In genomic region chr4:124178401-124179018, GRCm38 (mm10) we compare ENCODE assay signal across 8 mouse cellular contexts.
DNase-seq lines count a peak whose midpoint lies in the region; ATAC-seq and TF ChIP-seq lines count a peak whose summit lies in the region.

No protein-coding gene starts in this region.

- no peak for DNase-seq in heart, adult 8-10 months (ENCODE audit: low spot score)
- DNase-seq in thymus, postnatal 4 days = peak; percentile 8
- DNase-seq in thymus, adult 2 months = no peak
- no peak for DNase-seq in liver, embryonic 13.5 days
- DNase-seq in stomach, postnatal 0 days (ENCODE audit: low spot score) = peak; percentile 37
- DNase-seq in adrenal gland, adult 18-20 months (ENCODE audit: low spot score in 2 of 2) = no peak
- DNase-seq in layer of hippocampus, adult 11-12 months (ENCODE audit: low spot score) = no peak

- 0 out of 2 replicates have a peak, but pooled peaks cover 3% of the 10 kb centered on the region for H3K4me1 ChIP-seq in heart, embryonic 11.5 days (ENCODE audit: control insufficient read depth, insufficient read depth, low read length)
- H3K4me1 ChIP-seq in thymus, adult 2 months (replicated peaks; ENCODE audit: control insufficient read depth, insufficient read depth, low read length) = no peaks in the 10 kb centered on the region; the same call in 1 of the 2 replicates
- no peaks in the 10 kb centered on the region for H3K4me1 ChIP-seq in liver, embryonic 13.5 days (replicated peaks)
- H3K4me1 ChIP-seq in stomach, postnatal 0 days (replicated peaks; ENCODE audit: control insufficient read depth, insufficient read depth) = no peaks in the 10 kb centered on the region

- TF ChIP-seq POLR2A in thymus, adult 2 months (IDR thresholded peaks at IDR 0.05; ENCODE audit: control insufficient read depth, extremely low read depth, insufficient read depth, low read length, poor library complexity) = no peak

- H3K4me2 ChIP-seq in heart, embryonic 11.5 days = peak overlapping the region; percentile 93
- peak overlapping the region; percentile 52 for H3K4me2 ChIP-seq in liver, embryonic 13.5 days
- H3K4me2 ChIP-seq in stomach, postnatal 0 days (replicated peaks; ENCODE audit: low read depth) = peak overlapping the region; percentile 60

- WGBS in heart, embryonic 11.5 days (ENCODE audit: insufficient replicate concordance) = under 1% methylated on average over 50 of the region's 50 CpGs
- 3% methylated on average over 50 of the region's 50 CpGs for WGBS in thymus, adult 2 months
- WGBS in liver, embryonic 13.5 days (ENCODE audit: insufficient replicate concordance) = 2% methylated on average over 50 of the region's 50 CpGs
- under 1% methylated on average over 50 of the region's 50 CpGs for WGBS in stomach, postnatal 0 days

- peaks cover 46% of the 10 kb centered on the region for H3K27me3 ChIP-seq in heart, embryonic 11.5 days (ENCODE audit: control insufficient read depth, insufficient read depth, low read length)
- no peaks in the 10 kb centered on the region; the same call in 1 of the 2 replicates for H3K27me3 ChIP-seq in thymus, adult 2 months (ENCODE audit: control insufficient read depth, insufficient read depth, low read length)
- peaks cover 31% of the 10 kb centered on the region for H3K27me3 ChIP-seq in liver, embryonic 13.5 days
- no peaks in the 10 kb centered on the region; the same call in 1 of the 2 replicates for H3K27me3 ChIP-seq in stomach, postnatal 0 days (ENCODE audit: control insufficient read depth, insufficient read depth, low read length)

- no peaks in the 10 kb centered on the region for H3K36me3 ChIP-seq in heart, embryonic 11.5 days (ENCODE audit: control insufficient read depth, insufficient read depth, low read length)
- no peaks in the 10 kb centered on the region for H3K36me3 ChIP-seq in thymus, adult 2 months (ENCODE audit: control insufficient read depth, insufficient read depth, low read length)
- H3K36me3 ChIP-seq in liver, embryonic 13.5 days = no peaks in the 10 kb centered on the region
- H3K36me3 ChIP-seq in stomach, postnatal 0 days (ENCODE audit: control insufficient read depth, insufficient read depth, low read length) = no peaks in the 10 kb centered on the region

- H3K4me3 ChIP-seq in heart, embryonic 11.5 days (ENCODE audit: low read depth, low read length) = peak overlapping the region; percentile 53
- H3K4me3 ChIP-seq in thymus, adult 2 months (ENCODE audit: control insufficient read depth, insufficient read depth, low read length) = no peak overlapping the region
- peak overlapping the region; percentile 26; the same call in 1 of the 2 replicates for H3K4me3 ChIP-seq in liver, embryonic 13.5 days (replicated peaks)
- peak overlapping the region; percentile 31 for H3K4me3 ChIP-seq in stomach, postnatal 0 days (ENCODE audit: low read depth, low read length)

- no peak overlapping the region for H3K27ac ChIP-seq in heart, embryonic 11.5 days (ENCODE audit: low read depth, low read length)
- no peak overlapping the region for H3K27ac ChIP-seq in thymus, adult 2 months (ENCODE audit: control insufficient read depth, insufficient read depth, low read length)
- no peak overlapping the region for H3K27ac ChIP-seq in liver, embryonic 13.5 days
- H3K27ac ChIP-seq in stomach, postnatal 0 days (replicated peaks) = 0 out of 2 replicates have a peak overlapping the region, but pooled peaks have one; percentile 2

- H3K9ac ChIP-seq in heart, embryonic 11.5 days (ENCODE audit: low read depth, low read length) = peak overlapping the region; percentile 65; the same call in 1 of the 2 replicates
- H3K9ac ChIP-seq in liver, embryonic 13.5 days = no peak overlapping the region
- 0 out of 2 replicates have a peak overlapping the region, but pooled peaks have one; percentile 38 for H3K9ac ChIP-seq in stomach, postnatal 0 days (ENCODE audit: low read length)

- no peak for TF ChIP-seq EP300 in stomach, postnatal 0 days (optimal IDR thresholded peaks at IDR 0.05)

- TF ChIP-seq CTCF in thymus, adult 2 months (IDR thresholded peaks at IDR 0.05; ENCODE audit: borderline replicate concordance, control insufficient read depth, extremely low read depth, insufficient read depth, low read length, poor library complexity) = no peak
- TF ChIP-seq CTCF in stomach, postnatal 0 days (IDR thresholded peaks at IDR 0.05; ENCODE audit: low read depth) = no peak

- H3K9me3 ChIP-seq in heart, embryonic 11.5 days (replicated peaks; ENCODE audit: control insufficient read depth, low read length) = no peaks in the 10 kb centered on the region
- no peaks in the 10 kb centered on the region for H3K9me3 ChIP-seq in liver, embryonic 13.5 days (replicated peaks)
- no peaks in the 10 kb centered on the region for H3K9me3 ChIP-seq in stomach, postnatal 0 days (ENCODE audit: control insufficient read depth, low read length)

- ATAC-seq in heart, embryonic 11.5 days (replicated peaks; ENCODE audit: insufficient number of reproducible peaks, low FRiP score, low TSS enrichment) = no peak
- ATAC-seq in liver, embryonic 13.5 days (ENCODE audit: low read depth) = no peak
- no peak for ATAC-seq in stomach, postnatal 0 days (ENCODE audit: low FRiP score, low TSS enrichment)

Comparison
In these comparisons a context has a peak if more than half of its experiments do, and no peak if none do; other contexts are left out.
1. DNase-seq: peak in thymus, postnatal 4 days (single experiment) and stomach, postnatal 0 days (single experiment); none in heart, adult 8-10 months (single experiment), thymus, adult 2 months (single experiment), liver, embryonic 13.5 days (single experiment), adrenal gland, adult 18-20 months (0 of 2) and layer of hippocampus, adult 11-12 months (single experiment).
2. Peak in every context shown above with its lines, with median percentiles within 50 percentile points of each other: H3K4me2 ChIP-seq.